Mouse (Mus musculus) left cerebral cortex, adult 11 months (tissue): ENCODE measurements around the gene Rnf10.

Source experiments
- DNase-seq: peaks from one replicate; pipeline ENCODE4 v3.0.0; 2022; ENCODE audit warnings: low spot score

The Rnf10 gene

GRCm38 (mm10) chr5:115235323-115235771 is 37.4 kb downstream of the Rnf10 start:
- DNase-seq = peak; percentile 65

- DNase-seq = no peak
Observed at GRCm38 (mm10) chr5:115234519-115234918, 38.2 kb downstream of the Rnf10 start.

- no peak for DNase-seq
Observed at GRCm38 (mm10) chr5:115233031-115233780, 39.5 kb downstream of the Rnf10 start.

- DNase-seq = no peak
Observed at GRCm38 (mm10) chr5:115232516-115232915, 40.2 kb downstream of the Rnf10 start.

- no peak for DNase-seq
Observed at GRCm38 (mm10) chr5:115231552-115232120, 41.1 kb downstream of the Rnf10 start.

- no peak for DNase-seq
Observed at GRCm38 (mm10) chr5:115230830-115231551, 41.7 kb downstream of the Rnf10 start.

GRCm38 (mm10) chr5:115222485-115222884 is 50.2 kb downstream of the Rnf10 start:
- no peak for DNase-seq

GRCm38 (mm10) chr5:115220931-115221640 is 51.6 kb downstream of the Rnf10 start:
- no peak for DNase-seq

GRCm38 (mm10) chr5:115217998-115218397 is 54.7 kb downstream of the Rnf10 start:
- DNase-seq = no peak

GRCm38 (mm10) chr5:115215273-115216185 is 57.2 kb downstream of the Rnf10 start:
- no peak for DNase-seq

GRCm38 (mm10) chr5:115214864-115215263 is 57.8 kb downstream of the Rnf10 start:
- DNase-seq = no peak

GRCm38 (mm10) chr5:115212861-115213260 is 59.8 kb downstream of the Rnf10 start:
- DNase-seq = no peak

- DNase-seq = no peak
Observed at GRCm38 (mm10) chr5:115212451-115212850, 60.2 kb downstream of the Rnf10 start.

- DNase-seq = no peak
Observed at GRCm38 (mm10) chr5:115210380-115210779, 62.3 kb downstream of the Rnf10 start.

GRCm38 (mm10) chr5:115208601-115209000 is 64.1 kb downstream of the Rnf10 start:
- no peak for DNase-seq

- DNase-seq = no peak
Observed at GRCm38 (mm10) chr5:115207892-115208291, 64.8 kb downstream of the Rnf10 start.

- DNase-seq = no peak
Observed at GRCm38 (mm10) chr5:115207244-115207643, 65.5 kb downstream of the Rnf10 start.

- no peak for DNase-seq
Observed at GRCm38 (mm10) chr5:115204562-115205311, 68.0 kb downstream of the Rnf10 start.

GRCm38 (mm10) chr5:115203735-115204561 is 68.8 kb downstream of the Rnf10 start:
- no peak for DNase-seq
